Mouse (Mus musculus) forebrain, embryonic 11.5 days (tissue): ENCODE measurements at regions not wholly inside any gene's neighbourhood (a gene's known extent, or its start where the extent isn't known, plus 50 kb on each side); places are given as distances from the start of the nearest gene placed in this dataset.

ENCODE experiments used
- ATAC-seq: fragments of 200-750 bp; cut with Nextera tagmentation; replicated peaks from 2 replicates; pipeline ENCODE4 v1.8.0; 2017; ENCODE audit warnings: moderate TSS enrichment; ENCODE audit not compliant: low FRiP score
- DNase-seq: peaks from one replicate; pipeline ENCODE4 v3.0.0-alpha.2; 2017; ENCODE audit warnings: low spot score
- H3K27ac ChIP-seq: fragments of 300-500 bp; sonication (generic); 2 replicates; pipeline ENCODE4 v1.5.1; 2014; ENCODE audit warnings: low read depth, low read length
- H3K27me3 ChIP-seq: fragments of 300-500 bp; sonication (generic); 2 replicates; pipeline ENCODE4 v1.6.1; 2014; ENCODE audit warnings: mild to moderate bottlenecking, low read length, mixed read lengths; ENCODE audit not compliant: control insufficient read depth, insufficient read depth
- H3K36me3 ChIP-seq: fragments of 300-500 bp; sonication (generic); 2 replicates; pipeline ENCODE4 v1.6.1; 2014; ENCODE audit warnings: mild to moderate bottlenecking, low read length, moderate library complexity, mixed read lengths; ENCODE audit not compliant: control insufficient read depth, insufficient read depth
- H3K4me1 ChIP-seq: fragments of 300-500 bp; sonication (generic); replicated peaks from 2 replicates; pipeline ENCODE4 v1.6.1; 2014; ENCODE audit warnings: low read length, mixed read lengths; ENCODE audit not compliant: control insufficient read depth, insufficient read depth
- H3K4me2 ChIP-seq: fragments of 300-500 bp; sonication (generic); 2 replicates; pipeline ENCODE4 v1.6.1; 2014; ENCODE audit warnings: low read depth, mild to moderate bottlenecking, low read length, moderate library complexity, mixed read lengths; ENCODE audit not compliant: severe bottlenecking
- H3K4me3 ChIP-seq: fragments of 300-500 bp; sonication (generic); 2 replicates; pipeline ENCODE4 v1.5.1; 2014; ENCODE audit warnings: low read depth, low read length
- H3K9ac ChIP-seq: fragments of 300-500 bp; sonication (generic); 2 replicates; pipeline ENCODE4 v1.6.1; 2014; ENCODE audit warnings: low read length
- H3K9me3 ChIP-seq: fragments of 300-500 bp; sonication (generic); 2 replicates; pipeline ENCODE4 v1.6.1; 2016; ENCODE audit warnings: low read length, mixed read lengths; ENCODE audit not compliant: control insufficient read depth
- WGBS: fragments of 180-500 bp; shearing (Covaris S2); extraction: QIAGEN DNeasy Blood & Tissue Kit; methylation state at CpG from one replicate; pipeline ENCODE4 v1.1.7; 2014; 5-methylcytosine and 5-hydroxymethylcytosine counted together

GRCm38 (mm10) chr9:61555173-61555572, 183.0 kb downstream of the Tle3 start:
- 94% methylated on average over 8 of the region's 8 CpGs for WGBS
- Histone ChIP-seq H3K4me1 (peaks cover 8% of the 10 kb centered on the region; the same call in 1 of the 2 replicates), H3K27me3 (0 out of 2 replicates have a peak, but pooled peaks cover 2% of the 10 kb centered on the region), H3K9me3 (no peaks in the 10 kb centered on the region), H3K4me3 (no peak overlapping the region), H3K36me3 (no peaks in the 10 kb centered on the region), H3K27ac (no peak overlapping the region), H3K4me2 (no peak overlapping the region), H3K9ac (no peak overlapping the region)
- ATAC-seq (no peak), DNase-seq (no peak)

DNA sequence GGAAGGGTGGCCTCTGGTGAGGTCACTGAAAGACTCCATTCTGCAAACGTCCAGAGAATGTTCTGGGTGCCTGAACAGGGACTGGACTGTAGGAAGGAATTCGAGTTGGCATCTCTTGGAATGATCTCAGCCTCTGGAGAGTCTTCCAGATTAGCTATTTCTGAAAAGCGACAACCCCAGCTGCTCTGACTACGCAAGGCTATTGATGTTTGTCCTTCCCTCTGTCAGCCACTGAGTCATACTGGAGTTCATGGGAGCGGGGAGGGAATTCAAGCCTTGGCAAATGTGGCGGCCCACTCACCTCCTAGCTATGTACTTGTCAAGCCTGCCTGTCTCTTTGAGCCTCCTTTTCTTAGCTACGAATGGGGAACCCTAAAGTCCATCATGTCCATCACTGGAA, 182.4 kb downstream of the Tle3 start:
- 84% methylated on average over 7 of the region's 7 CpGs for WGBS
- Histone ChIP-seq H3K27me3 (0 out of 2 replicates have a peak, but pooled peaks cover 2% of the 10 kb centered on the region), H3K9ac (no peak overlapping the region), H3K27ac (no peak overlapping the region), H3K36me3 (no peaks in the 10 kb centered on the region), H3K4me2 (no peak overlapping the region), H3K4me1 (peaks cover 14% of the 10 kb centered on the region; the same call in 1 of the 2 replicates), H3K9me3 (no peaks in the 10 kb centered on the region), H3K4me3 (no peak overlapping the region)
- no peak for DNase-seq
- ATAC-seq, result no peak

DNA sequence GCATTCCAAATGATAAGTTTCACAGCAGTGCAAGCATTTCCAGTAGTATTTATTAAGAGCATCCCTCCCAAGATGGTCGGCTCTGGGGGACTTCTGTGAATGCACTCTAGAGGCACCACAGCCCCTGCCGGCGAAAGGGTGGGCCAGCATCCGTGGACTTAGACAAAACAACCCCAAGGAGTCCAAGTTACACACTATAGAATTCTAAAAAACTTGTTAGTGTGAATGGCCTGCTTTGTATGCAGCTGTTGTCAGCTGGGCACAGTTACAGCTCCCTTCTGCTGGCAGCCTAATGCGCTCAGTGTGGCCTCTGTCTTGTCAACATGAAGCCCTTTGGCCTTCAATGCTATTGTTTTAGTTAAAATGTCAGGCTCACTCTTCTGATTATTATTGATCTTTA, 181.5 kb downstream of the Tle3 start:
- no peak overlapping the region for H3K4me3 ChIP-seq
- 42% methylated on average over 5 of the region's 5 CpGs for WGBS
- ATAC-seq, result peak; percentile 40
- peak; percentile 74 for DNase-seq
- no peak overlapping the region for H3K27ac ChIP-seq
- 0 out of 2 replicates have a peak, but pooled peaks cover 2% of the 10 kb centered on the region for H3K27me3 ChIP-seq
- H3K9ac ChIP-seq, result no peak overlapping the region
- H3K36me3 ChIP-seq, result no peaks in the 10 kb centered on the region
- H3K4me2 ChIP-seq, result no peak overlapping the region
- H3K9me3 ChIP-seq, result no peaks in the 10 kb centered on the region
- H3K4me1 ChIP-seq, result peaks cover 18% of the 10 kb centered on the region

- Histone ChIP-seq H3K9ac (no peak overlapping the region; the same call in 1 of the 2 replicates), H3K9me3 (no peaks in the 10 kb centered on the region), H3K27ac (peak overlapping the region; percentile 6; the same call in 1 of the 2 replicates), H3K36me3 (no peaks in the 10 kb centered on the region), H3K4me2 (no peak overlapping the region), H3K27me3 (0 out of 2 replicates have a peak, but pooled peaks cover 2% of the 10 kb centered on the region), H3K4me1 (peaks cover 18% of the 10 kb centered on the region), H3K4me3 (no peak overlapping the region)
- WGBS, result 65% methylated on average over 9 of the region's 9 CpGs
- ATAC-seq (no peak), DNase-seq (no peak)
Observed at GRCm38 (mm10) chr9:61551361-61551760, 179.2 kb downstream of the Tle3 start.

DNA sequence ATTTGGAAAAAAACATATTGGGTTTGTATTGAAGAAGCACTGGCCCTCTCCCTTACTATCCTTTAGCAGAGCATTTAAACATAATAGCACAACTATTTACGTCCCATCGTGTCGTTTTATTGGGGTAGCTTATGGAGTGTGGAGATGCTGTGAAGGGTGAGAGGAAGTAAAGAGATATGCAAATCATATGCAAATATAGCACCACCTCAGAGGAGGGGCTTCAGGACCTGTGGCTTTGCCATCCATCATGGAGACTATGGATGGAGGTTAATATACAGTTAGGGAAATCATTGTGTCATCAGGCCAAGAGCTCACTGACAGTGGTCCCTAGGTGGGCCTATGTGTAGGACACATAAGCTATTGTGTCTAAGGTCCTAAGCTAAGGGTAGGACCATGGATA, 178.2 kb downstream of the Tle3 start:
- Histone ChIP-seq H3K27me3 (0 out of 2 replicates have a peak, but pooled peaks cover 2% of the 10 kb centered on the region), H3K27ac (peak overlapping the region; percentile 14; the same call in 1 of the 2 replicates), H3K4me2 (no peak overlapping the region), H3K9me3 (no peaks in the 10 kb centered on the region), H3K9ac (no peak overlapping the region), H3K4me1 (peaks cover 18% of the 10 kb centered on the region), H3K4me3 (no peak overlapping the region), H3K36me3 (no peaks in the 10 kb centered on the region)
- DNase-seq (no peak), ATAC-seq (peak; percentile 44; the same call in 1 of the 2 replicates)
- 57% methylated on average over 3 of the region's 3 CpGs for WGBS

- ATAC-seq, result peak; percentile 83
- Histone ChIP-seq H3K4me3 (no peak overlapping the region), H3K27ac (peak overlapping the region; percentile 65), H3K36me3 (no peaks in the 10 kb centered on the region), H3K4me2 (no peak overlapping the region), H3K4me1 (peaks cover 18% of the 10 kb centered on the region), H3K27me3 (0 out of 2 replicates have a peak, but pooled peaks cover 2% of the 10 kb centered on the region), H3K9me3 (no peaks in the 10 kb centered on the region), H3K9ac (no peak overlapping the region)
- DNase-seq, result peak; percentile 67
- WGBS, result 6% methylated on average over 5 of the region's 5 CpGs
Observed at GRCm38 (mm10) chr9:61549692-61550241, 177.6 kb downstream of the Tle3 start.

DNA sequence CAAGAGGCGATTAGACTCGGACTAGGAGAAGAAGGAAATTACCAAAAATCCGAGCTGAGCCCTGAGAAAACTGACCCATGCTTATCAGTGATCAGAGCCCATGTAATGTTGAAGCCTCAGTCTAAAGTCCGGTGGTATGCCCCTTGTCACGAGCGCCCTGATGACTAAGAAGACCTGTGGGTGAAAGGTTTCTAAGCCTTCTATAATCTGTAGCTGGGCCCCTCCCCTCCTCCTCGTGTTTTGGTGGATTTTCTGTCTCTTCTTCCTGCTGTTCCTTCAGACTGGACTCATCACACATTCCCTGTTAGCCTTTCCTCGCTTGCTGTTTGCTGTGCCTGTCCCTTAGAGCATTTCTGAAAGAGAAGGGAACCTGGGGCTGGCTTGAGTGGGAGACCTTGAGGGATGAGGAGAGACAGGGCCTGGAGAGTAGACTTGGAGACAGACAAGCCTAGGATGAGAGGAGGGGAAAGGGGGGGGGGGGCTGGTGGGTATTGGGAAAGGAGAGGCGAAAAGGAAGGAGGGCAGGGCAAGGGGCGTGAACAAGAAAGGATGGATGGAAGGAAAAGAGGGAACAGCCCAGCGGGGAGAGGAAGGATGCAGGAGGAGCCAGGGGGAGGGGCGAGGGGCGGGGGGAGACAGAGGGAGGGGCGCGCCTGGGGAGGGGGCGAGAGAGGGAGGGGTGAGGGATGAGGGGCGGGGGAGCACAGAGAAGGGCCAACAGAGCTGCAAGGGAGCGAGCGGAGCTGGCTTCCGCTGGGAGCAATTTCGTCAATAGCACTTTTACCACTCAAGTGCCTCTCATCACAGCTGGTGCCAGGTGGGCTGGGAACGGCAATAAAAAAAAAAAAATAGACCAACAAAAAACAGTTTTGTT, 165.4 kb downstream of the Tle3 start:
- H3K9me3 ChIP-seq, result no peaks in the 10 kb centered on the region; the same call in 1 of the 2 replicates
- H3K27me3 ChIP-seq, result no peaks in the 10 kb centered on the region
- peaks cover 3% of the 10 kb centered on the region; the same call in 1 of the 2 replicates for H3K4me1 ChIP-seq
- DNase-seq (peak; percentile 77), ATAC-seq (no peak; the same call in 1 of the 2 replicates)
- H3K36me3 ChIP-seq, result no peaks in the 10 kb centered on the region
- no peak overlapping the region for H3K4me2 ChIP-seq
- H3K27ac ChIP-seq, result no peak overlapping the region
- H3K9ac ChIP-seq, result no peak overlapping the region
- H3K4me3 ChIP-seq, result no peak overlapping the region
- 11% methylated on average over 20 of the region's 22 CpGs for WGBS

DNA sequence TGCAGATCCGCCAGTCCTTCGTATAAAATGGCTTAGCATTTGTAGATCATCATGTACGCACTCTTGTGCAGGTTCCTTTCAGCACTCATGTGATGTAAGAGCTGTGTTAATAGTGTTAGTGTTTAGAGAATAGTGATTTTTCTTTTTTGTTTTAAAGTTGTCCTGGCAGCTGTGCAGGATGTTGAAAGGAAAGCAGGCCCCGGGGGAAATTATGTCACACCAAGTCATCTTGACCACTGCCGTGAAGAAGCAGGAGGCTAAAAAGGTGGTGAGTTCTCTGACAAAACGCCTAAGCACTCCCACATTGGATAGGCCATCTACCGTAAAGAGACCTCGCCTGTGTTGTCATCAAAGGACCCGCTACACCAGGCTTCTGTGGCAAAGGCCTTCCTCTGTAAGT, 161.1 kb downstream of the Tle3 start:
- ATAC-seq (no peak), DNase-seq (no peak)
- 89% methylated on average over 9 of the region's 9 CpGs for WGBS
- Histone ChIP-seq H3K27ac (no peak overlapping the region), H3K4me2 (no peak overlapping the region), H3K4me1 (peaks cover 20% of the 10 kb centered on the region), H3K4me3 (no peak overlapping the region), H3K27me3 (no peaks in the 10 kb centered on the region), H3K9ac (no peak overlapping the region), H3K9me3 (no peaks in the 10 kb centered on the region), H3K36me3 (no peaks in the 10 kb centered on the region)
